Mouse (Mus musculus) spleen, postnatal 14 days (tissue): ENCODE results near the gene Sh3bp5l.
"Not testable (repeated sequence)": the region's sequence is repeated elsewhere in the genome, so short reads cannot be mapped to it uniquely, and the experiment has no call there.

Experiments
- DNase-seq, 2 experiments: peaks; one replicate each; pipeline ENCODE4 v3.0.0; 2021 to 2022; ENCODE audit warnings: low spot score in 2 of 2

Gene Sh3bp5l

DNA sequence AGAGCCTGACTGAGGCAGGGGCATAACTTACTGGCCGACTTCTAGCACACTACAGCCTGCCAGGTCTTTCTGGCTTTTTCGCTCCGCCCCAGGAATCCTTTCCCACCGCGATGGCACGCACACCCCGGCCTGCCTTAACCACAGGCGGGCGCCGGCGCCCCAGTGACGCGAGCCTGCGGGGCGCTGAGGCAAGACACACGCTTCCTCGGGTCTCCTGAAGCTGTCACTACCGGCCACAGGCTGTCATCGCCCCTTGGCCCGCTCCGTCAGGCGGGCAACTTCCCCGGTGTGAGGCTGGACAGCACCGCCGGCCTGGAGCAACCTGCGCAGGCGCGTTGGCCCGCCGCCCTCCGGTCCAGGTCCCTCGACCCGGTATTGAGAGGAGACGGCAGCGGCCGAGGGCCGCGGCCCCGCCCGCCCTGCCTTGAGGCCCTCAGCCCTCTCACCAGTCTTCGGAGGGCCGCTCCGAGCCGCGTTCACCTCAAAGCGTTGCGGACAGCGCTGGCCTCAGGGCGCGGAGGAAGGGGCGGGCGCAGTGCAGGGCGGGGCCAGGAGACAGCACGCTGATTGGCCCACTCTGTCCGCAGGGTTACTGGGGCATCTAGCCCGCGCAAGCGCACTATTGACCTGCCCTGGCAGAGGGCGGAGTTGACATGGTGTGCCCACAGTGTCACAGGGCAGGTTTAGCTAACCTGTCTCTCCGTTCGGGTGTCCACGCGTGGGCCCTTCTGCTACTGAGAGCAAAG lies 7.5 kb upstream of the Sh3bp5l start:
- peak; percentile 97 to 98 for DNase-seq

DNA sequence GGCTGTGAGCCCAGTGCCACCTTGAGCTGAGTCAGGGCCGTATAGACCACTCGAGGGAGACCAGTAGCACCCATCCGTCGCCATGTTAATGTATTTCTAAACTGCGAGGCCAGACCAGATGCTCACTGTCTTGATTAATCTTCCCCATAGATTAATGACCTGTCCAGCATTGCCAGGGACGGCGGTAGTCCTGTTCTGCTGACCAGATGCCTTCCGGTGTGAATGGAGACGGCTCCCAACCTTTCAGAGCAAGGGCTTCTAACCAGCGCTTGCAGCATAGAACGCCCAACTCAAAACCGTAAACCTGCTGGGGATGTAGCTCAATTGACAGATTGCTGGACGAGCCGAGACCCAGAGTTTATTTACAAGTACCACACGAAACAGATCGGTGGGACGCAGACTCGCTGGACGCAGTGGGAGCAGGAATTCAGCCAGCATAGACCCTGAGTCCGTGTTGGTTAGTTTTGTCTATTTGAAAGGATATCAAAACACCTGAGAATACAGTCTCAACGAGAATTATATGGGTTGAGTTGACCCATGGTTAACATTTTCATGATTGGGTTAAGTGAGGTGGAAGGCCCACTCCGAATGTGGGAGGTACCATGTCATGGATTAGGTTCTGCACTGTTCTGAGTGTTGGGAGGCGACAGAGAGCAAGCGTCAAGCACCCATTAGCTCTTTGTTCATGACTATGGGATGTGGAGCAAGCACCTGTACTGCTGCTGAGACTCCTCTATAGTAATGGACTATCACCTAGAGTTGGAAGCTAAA lies 6.8 kb upstream of the Sh3bp5l start:
- DNase-seq, result no peak

DNA sequence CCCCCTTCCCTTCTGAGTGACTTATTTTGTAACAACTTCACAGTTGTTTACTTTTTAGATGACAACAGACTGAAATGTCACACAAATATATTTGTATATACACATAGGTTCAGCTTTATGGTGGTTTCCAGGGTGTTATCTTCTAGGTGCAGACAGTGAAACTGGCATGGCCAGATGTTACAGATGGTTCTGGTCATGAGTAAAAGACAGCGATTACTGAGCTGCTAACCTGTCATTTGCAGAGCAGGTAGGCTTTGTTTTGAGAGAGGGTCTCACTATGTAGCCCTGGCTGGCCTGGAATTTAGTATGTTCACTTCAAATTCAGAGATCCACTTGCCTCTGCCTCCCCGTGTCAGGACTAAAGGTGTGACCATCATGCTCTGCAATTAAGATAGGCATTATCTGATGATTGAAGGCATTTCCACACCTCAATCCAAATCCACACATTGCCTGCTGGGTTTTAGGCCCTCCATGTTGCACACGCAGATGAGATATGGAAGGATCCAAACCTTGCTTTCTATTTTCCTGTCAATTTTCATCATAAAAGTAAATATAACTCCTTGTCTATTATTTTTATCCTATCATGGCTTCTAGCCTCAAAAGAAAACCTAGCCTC lies 5.8 kb upstream of the Sh3bp5l start:
- no peak for DNase-seq

DNA sequence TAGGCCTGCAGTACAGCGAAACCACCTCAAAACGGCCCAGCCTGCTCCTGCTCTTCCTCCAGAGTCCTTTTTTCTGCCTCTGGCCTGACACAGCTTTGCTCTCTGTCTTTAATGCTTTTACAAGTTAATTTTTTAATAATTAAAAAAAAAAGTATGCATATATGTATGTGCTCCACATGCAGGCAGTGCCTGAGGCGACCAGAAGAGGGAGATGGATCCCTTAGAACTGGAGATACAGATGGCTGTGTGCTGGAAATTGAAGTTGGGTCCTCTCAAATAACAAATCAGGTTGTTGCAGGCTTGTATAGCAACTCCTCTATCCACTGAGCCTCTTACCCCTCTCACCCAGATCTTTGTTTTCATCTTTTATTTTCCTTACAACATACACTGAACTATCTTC lies 3.7 kb upstream of the Sh3bp5l start:
- no peak for DNase-seq

DNA sequence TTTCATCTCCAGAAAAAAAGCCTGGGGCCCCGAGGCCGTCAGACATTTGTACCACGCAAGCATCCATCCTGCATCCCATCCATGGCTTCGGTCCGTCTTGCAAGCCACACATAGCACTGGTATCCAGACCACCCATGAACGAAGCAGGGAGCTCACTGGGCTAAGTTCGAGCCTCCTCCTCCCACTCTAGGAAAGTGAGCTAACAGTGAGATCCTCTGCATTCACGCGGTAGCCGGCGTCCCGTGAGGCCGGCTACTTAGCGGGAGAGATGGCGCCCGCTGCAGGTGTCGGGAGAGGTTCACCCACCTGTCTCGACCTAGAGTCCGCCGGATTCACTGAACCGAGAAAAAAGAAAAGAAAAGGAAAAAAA lies 633 bp upstream of the Sh3bp5l start:
- no peak for DNase-seq

DNA sequence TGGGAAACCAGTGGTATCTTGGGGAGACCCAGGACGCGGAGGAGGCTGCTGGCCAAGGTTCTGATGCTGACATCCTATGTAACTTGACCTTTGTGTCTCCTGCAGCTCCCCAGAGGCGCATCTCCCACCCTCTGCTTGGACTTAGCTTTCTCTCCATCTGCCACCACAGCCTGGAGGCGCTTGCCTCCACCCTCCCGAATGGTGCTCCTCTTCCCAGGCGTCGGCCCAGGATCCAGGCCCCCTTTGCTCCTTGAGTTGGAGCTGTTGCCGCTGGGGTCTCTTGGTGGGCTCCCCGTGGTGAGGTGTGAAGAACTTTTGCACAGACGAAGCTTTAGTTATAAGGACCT lies 598 bp downstream of the Sh3bp5l start:
- DNase-seq, result peak in 1 of 2 experiments; percentile 22

DNA sequence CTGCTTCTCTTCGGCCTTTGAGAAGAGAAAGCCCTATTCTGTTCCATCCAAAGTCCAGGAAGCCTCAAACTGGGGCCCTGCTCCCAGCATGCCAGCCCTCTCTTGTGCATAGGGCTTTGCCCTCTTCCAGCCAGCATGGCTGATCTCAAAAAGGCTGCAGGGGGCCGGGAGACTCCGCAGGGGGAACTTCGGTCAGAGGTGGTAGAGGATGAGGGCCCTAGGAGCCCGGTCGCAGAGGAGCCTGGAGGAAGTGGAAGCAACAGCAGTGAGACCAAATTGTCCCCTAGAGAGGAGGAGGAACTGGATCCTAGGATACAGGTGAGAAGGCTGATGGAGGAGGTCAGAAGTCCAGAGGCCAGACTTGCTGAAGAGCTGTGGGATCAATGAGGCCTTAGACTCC lies 1.0 kb downstream of the Sh3bp5l start:
- no peak for DNase-seq

DNA sequence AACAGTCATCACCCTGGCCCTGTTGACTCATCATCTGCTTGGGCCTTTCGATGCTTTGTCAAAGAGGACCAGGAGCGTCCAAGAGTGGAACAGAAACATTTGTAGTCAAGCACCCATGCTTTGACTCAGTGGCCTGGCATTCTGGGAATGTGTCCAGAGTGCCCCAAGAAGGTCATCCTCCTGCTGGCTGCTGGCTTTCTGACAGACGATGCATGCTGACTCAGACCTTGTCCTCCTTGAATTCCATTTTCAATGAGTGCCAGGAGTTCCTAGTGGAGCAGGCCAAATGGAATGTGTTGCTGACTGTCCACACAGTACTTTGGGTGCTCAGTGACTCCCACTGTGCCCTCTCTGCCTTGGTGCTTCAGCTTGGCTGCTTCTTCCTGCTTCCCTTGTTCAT lies 4.2 kb downstream of the Sh3bp5l start:
- DNase-seq, result no peak

DNA sequence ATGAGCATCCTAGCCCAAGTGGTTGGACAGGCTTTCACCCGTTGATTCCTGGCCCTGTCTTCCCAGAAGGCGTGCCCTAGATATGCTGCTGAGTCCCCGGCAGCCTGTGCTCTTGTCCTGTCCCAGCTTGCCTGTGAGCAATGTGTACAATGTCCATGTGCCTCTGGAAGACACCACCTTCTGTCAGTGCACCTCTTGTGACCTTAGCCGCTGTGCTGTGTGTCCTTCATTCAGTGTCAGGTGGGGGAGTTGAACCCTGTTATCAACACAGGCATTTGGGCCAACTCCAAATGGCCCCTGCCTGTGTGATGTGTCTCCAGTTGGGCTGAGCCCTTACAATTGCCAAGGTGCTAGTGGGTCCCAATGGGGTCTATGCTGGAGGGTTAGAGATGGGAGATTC lies 16.2 kb downstream of the Sh3bp5l start:
- no peak for DNase-seq

DNA sequence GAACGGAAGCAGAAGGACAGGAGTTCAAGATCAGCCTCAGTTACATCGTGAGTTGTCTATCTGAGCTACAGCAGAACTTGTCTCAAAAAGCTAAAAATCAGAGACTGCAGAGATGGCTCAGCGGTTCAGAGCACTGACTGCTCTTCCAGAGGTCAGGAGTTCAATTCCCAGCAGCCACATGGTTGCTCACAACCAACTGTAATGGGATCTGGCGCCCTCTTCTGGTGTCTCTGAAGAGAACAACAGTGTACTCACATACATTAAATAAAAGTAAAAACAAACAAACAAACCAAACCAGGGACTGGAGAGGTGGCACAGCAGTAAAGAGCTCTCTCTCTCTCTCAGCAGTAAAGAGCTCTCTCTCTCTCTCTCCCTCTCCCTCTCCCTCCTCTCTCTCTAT lies 20.1 kb downstream of the Sh3bp5l start:
- DNase-seq, result no peak

DNA sequence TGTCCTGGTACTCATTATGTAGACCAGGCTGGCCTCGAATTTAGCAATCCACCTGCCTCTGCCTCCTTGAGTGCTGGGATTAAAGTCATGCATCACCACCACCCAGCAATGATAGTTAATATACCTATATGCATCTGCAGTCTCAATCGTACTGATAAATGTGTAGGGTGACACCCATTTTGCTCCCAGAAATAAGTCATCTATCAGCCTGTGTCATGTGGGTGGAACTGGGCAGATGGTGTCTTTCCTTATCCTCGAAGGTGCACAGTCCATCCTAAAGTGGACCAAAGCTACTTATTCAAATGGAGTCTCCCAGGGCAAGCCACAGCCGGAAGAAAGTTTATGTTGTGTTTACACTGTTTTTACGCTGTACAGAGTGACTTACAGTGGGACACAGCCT lies 20.7 kb downstream of the Sh3bp5l start:
- no peak for DNase-seq

DNA sequence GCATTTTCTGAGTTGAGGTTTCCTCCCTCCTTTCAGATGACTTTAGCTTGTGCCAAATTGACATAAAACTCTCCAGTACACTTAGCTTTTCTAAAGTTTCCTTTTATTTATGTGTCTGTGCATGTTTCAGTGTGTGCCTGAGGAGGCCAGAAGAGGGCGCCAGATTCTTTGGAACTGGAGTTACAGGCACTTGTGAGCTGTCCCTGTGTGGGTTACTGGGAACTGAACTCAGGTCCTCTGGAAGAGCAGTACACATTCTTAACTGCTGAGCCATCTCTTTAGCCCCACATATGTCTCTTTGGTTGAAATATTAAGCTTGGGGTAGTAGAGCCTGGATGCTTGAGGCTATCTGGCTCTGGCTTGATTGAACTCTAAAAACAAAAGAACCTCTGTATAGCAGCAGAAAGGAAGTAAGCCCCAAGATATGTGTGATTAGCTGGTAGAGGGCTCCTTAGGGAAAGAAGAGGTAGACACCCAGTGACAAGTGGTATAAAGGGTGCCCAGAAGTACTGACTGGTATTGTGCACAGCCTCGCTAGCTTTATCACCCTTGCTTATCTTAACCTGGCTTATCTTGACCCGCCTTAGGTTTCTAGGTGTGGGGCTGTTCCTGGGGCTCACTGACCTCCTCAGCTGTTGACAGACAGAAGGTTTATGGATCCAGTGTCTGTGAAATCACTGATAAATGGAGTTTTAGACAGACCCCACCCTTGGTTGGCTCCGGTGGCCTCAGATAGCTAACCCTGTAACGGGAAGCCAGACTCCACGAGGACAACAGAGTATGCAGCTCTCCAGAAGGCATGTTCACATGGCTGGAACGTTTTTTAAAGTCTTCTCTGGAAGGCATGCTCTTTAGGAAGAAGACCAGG lies 22.4 kb downstream of the Sh3bp5l start:
- DNase-seq, result no peak

DNA sequence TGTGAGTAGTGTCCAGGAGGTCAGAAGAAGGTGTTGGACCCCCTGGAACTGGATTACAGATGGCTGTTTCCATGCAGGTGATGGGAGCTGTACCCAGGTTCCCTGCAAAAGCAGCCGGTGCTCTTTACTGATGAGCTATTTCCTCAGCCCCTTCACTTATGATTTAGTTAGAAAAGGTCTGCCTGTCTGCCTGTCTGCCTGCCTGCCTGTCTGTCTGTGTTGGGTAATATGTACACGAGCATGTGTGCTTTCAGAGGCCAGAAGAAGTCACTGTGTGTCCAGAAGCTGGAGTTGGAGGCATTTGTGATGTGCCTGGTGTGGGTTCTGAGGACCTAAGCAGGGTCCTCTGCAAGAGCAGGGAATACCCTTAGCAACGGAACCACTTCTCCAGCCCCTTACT lies 23.2 kb downstream of the Sh3bp5l start:
- no peak for DNase-seq

DNA sequence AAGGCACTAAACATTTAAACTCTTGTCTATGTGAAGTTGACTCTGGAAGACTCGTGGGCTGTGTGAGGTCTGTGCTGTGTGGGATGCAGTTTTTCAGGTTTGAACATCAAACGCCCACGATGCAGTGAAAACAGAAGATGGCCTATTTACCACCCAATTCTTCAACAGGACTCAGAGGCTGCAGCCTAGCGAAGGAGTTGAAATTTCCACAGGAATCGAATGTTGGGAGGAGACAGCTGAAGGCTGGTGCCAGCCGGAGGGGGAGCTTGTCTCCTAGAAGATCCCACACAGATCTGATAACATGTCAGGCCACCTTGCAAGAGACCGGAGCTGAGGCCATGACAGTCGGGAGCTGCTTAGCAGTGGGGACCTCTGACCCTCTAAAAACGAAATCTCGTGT lies 24.0 kb downstream of the Sh3bp5l start:
- no peak for DNase-seq

DNA sequence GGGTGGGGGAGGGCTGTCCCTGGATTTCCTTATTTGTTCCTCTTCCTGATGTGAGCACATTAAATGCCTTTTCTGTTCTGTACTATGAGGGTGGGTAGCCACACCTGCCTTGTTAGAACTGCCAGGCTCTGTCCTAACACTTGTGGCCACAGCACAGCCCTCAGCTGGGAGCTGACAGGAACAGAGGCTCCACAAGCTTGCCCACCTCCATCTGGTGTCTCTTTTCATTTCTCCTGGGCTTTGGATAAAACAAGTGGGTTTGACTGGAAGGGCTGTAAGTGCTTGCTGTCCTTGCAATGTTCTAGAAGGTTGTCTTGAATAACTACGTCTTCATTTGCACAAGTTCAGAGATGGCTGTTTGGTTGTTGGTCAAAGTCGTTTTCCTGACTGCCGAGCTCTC lies 24.4 kb downstream of the Sh3bp5l start:
- DNase-seq, result no peak

DNA sequence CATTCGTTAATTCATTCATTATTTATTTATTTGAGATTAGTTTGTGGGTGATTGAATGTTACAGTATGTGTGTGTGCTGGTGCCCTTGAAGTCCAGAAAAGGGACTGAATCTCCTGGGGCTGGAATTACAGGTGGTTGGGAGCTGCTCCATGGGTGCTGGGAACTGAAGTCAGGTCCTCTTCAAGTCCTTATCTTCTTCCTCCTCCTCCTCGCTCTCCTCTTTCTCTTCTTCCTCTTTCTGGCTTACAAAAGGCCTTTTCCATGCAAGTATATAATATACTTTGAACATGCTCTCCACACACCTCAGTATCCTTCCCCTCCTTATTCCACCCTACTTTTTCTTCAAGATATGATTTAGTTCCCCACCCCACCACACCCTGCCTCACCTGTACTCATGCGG lies 26.5 kb downstream of the Sh3bp5l start:
- DNase-seq, result no peak

DNA sequence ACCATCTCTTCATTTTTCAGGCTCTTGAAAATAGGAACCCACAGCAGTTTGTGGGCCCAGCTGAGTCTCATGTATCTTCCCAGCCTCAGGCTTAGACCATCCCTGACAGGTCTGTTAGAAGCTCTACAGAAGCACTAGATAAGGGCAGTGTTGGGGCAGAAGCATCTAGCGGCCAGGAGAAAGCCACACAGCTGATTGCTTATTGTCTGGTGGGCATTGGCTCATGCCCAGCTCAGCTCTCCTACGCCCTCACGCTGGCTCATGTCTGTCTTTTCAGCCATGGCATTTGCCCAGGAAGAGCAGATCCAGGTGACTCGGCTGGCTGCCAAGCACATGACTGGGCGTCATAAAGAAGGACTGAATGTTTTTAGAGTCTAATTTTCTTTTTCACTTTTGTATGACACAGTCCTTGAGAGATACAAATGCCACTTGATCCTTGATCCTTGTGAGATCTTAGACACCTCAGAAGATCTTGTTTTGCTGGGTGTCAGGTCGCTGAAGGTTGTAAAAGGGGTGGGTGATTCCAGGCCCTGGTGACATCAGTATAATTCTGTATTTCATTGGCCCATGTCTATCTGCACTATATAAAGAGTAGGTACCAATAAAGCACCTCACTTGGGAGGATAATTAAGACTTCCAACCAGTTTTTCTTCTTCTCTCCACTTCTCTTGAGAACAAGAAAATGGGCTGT lies 27.5 kb downstream of the Sh3bp5l start:
- DNase-seq, result no peak

DNA sequence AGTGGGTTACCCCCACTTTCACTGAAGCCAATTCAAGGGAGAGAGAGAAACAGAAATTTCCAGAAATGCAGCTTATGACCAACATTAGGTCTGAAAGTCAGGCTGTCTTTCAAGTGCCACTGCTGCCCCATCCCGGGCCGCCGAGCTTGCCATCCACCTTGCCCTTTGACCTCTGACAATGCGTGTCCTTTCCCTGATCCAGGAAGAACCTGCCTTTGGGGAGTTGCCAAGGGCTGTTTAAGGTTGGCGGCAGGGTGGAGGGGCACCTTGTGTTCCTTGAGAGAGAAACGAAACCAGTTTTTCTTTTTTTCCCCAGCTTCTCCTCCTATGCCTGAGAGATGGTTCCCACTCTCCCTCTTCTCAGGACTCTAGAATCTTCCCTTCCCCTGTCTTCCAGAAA lies 32.0 kb downstream of the Sh3bp5l start:
- DNase-seq, result not testable (repeated sequence)

DNA sequence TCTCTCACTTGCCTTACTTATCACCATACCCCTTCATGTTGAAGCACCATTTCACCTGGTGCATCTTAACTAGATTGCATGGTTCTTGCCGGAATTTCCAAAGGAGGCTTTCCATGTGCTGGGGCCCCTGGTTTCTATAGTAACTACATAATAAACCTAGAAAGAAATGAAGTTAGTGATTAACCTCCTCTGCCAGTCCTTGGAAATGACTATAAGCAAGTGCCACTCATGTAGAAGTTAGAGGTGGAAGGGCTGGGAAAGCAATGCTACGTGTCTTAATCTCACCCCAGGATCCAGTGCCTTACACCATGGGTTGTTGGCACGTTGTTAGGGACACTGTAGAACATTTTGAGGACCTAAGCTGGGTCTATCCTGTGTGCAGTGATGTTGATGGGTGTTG lies 33.9 kb downstream of the Sh3bp5l start:
- DNase-seq, result no peak

DNA sequence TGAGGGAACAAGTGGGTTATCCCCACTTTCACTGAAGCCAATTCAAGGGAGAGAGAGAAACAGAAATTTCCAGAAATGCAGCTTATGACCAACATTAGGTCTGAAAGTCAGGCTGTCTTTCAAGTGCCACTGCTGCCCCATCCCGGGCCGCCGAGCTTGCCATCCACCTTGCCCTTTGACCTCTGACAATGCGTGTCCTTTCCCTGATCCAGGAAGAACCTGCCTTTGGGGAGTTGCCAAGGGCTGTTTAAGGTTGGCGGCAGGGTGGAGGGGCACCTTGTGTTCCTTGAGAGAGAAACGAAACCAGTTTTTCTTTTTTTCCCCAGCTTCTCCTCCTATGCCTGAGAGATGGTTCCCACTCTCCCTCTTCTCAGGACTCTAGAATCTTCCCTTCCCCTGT lies 35.7 kb downstream of the Sh3bp5l start:
- DNase-seq, result not testable (repeated sequence)

DNA sequence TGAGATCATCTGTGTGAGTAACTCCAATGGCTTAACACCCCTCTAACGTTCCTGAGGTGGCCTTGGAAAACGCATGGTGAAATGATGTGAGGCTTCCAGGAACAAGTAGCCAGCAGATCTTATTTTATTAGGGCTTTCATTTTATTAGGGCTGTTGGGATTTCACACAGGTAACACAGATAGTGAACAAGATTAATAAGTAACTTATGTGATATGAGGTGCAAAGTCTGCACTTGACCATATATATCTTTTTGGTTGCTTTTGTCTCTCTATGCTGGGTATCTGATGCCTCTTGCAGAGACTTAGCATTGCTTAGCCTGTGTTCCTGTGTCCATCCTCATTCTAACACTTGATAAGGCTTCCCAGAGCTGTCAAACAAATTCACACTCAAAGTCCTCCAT lies 46.7 kb downstream of the Sh3bp5l start:
- no peak for DNase-seq

DNA sequence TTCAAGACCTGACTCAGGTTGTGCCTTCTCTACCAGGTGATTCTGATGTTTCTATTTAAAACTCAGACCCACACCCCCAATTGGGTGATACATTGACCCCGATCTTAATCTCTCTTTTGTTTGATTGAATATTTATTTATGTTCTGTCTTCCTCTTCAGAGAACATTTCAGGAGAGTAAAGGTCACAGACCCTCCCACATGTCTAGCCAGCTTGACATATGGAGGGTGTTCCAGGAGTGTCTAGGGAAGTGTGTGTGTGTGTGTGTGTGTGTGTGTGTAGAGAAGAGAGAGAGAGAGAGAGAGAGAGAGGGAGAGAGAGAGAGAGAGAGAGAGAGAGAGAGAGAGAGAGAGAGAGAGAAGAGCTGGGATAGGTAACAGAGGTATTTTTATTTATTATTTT lies 47.2 kb downstream of the Sh3bp5l start:
- no peak for DNase-seq
